Mouse (Mus musculus): ENCODE measurements at regions not wholly inside any gene's neighbourhood (a gene's known extent, or its start where the extent isn't known, plus 50 kb on each side); places are given as distances from the start of the nearest gene placed in this dataset.

- no peak for TF ChIP-seq CTCF (IDR thresholded peaks at IDR 0.05; ENCODE audit: low read depth, low read length)
- no peak for TF ChIP-seq POLR2A (IDR thresholded peaks at IDR 0.05; ENCODE audit: insufficient read depth, low read length)
Measured at GRCm38 (mm10) chr3:149581141-149581540, 590.8 kb upstream of the Adgrl2 start.
